Mouse (Mus musculus) ES-E14 (cell line): ENCODE measurements around the gene Nek6.

Experiments used
- CHD2 ChIP-seq: IDR thresholded peaks from 2 replicates; pipeline ENCODE4 v1.6.1; 2014; ENCODE audit warnings: mild to moderate bottlenecking, low read depth, low read length, inconsistent platforms
- HCFC1 ChIP-seq: IDR thresholded peaks from 2 replicates; pipeline ENCODE4 v1.6.1; 2012; ENCODE audit warnings: low read length, inconsistent platforms, borderline replicate concordance; ENCODE audit not compliant: insufficient read depth

- no peak for TF ChIP-seq HCFC1
- TF ChIP-seq CHD2 = no peak
Measured at GRCm38 (mm10) chr2:38540666-38541065, 29.2 kb downstream of the Nek6 start.
